Mouse (Mus musculus): Measurements from ENCODE around the gene Itga5. TPM values are rescaled to one million over a fixed set of nuclear protein-coding genes. Genes with fewer than 3 reads are reported as not detected.

Itga5 gene
- total RNA-seq, 4 experiments from 2014 or later, result 1.8 to 4.8 (median 2.9) TPM

DNA sequence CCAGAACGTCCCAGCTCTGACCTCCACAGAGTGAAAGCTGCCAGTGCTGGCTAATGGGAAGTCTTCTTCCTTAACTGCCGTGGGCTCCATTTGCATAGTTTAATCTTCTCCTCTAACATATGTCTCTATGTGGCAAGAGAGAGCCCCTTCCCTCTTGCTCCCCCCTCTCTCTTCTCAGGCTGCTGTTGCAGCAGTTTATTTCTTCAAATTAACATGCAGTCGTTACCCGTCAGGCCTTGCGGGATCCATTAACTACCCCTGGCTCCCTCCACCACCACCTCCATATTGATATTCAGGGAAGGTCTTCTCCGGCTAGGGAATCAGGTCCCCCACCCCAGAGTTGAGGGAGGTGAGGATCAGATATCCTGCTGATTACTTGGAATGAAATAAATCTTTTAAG, 69.2 kb downstream of the Itga5 start:
- DNase-seq (ENCODE audit: low spot score in 2 of 2), result no peak

GRCm38 (mm10) chr15:103295851-103296250, 70.7 kb downstream of the Itga5 start:
- no peak for DNase-seq (ENCODE audit: low spot score in 2 of 2)

GRCm38 (mm10) chr15:103294649-103295048, 71.9 kb downstream of the Itga5 start:
- no peak for DNase-seq (ENCODE audit: low spot score in 2 of 2)

Small RNA genes lying within 50 kb of the gene (microRNA-seq; reads per million reads assigned to microRNA genes)
- 0 reads per million in 2 experiments for gene Mir6963

Other genes starting within 250 kb of the Itga5 start
- 10 to 100 TPM; 13.2 to 21.6 (median 17.3) TPM for gene Smug1, start 199.7 kb downstream of the Itga5 start, total RNA-seq (2022)
- 100 to 1,000 TPM; 170 to 209 (median 180) TPM for gene Cbx5, start 126.9 kb downstream of the Itga5 start, total RNA-seq (2022)
- gene Hnrnpa1, start 126.3 kb downstream of the Itga5 start, total RNA-seq (2022), result 100 to 1,000 TPM; 257 to 295 (median 288) TPM
- gene Nfe2, start 108.4 kb downstream of the Itga5 start, total RNA-seq (2022), result not detected
- 100 to 1,000 TPM in 1 of 4 experiments, 10 to 100 TPM in 3; 90.6 to 100 (median 94.2) TPM for gene Copz1, start 94.0 kb downstream of the Itga5 start, total RNA-seq (2022)
- 1 to 10 TPM in 2 of 4 experiments, under 1 TPM in 2; 0.35 to 9.3 (median 4.4) TPM for gene Gpr84, start 56.2 kb downstream of the Itga5 start, total RNA-seq (2022)
- 10 to 100 TPM; 37.9 to 55.5 (median 47.0) TPM for gene Zfp385a, start 26.7 kb downstream of the Itga5 start, total RNA-seq (2022)
- gene Gtsf1, start 63.7 kb upstream of the Itga5 start, total RNA-seq (2022), result not detected
- gene Gtsf2, start 81.7 kb upstream of the Itga5 start, total RNA-seq (2022), result not detected
- 10 to 100 TPM in 2 of 4 experiments, 1 to 10 TPM in 2; 7.4 to 29.6 (median 17.0) TPM for gene Nckap1l, start 87.0 kb upstream of the Itga5 start, total RNA-seq (2022)
- 100 to 1,000 TPM in 3 of 4 experiments, 10 to 100 TPM in 1; 99.3 to 111 (median 103) TPM for gene Pde1b, start 136.3 kb upstream of the Itga5 start, total RNA-seq (2022)
- gene Ppp1r1a, start 171.2 kb upstream of the Itga5 start, total RNA-seq (2022), result 100 to 1,000 TPM; 103 to 150 (median 121) TPM
- gene Glycam1, start 198.3 kb upstream of the Itga5 start, total RNA-seq (2022), result 1 to 10 TPM in 2 of 4 experiments, under 1 TPM in 1, not detected in 1; 0.74 to 4.7 (median 3.5) TPM

Measured in layer of hippocampus, adult 8-10 months (tissue).